Mouse (Mus musculus) thymus, postnatal 25 days (tissue): ENCODE results near the gene Gm14744.
"Not testable (repeated sequence)": the region's sequence is repeated elsewhere in the genome, so short reads cannot be mapped to it uniquely, and the experiment has no call there.

Source experiments
- DNase-seq: peaks from one replicate; pipeline ENCODE4 v3.0.0; 2022

The Gm14744 gene

DNA sequence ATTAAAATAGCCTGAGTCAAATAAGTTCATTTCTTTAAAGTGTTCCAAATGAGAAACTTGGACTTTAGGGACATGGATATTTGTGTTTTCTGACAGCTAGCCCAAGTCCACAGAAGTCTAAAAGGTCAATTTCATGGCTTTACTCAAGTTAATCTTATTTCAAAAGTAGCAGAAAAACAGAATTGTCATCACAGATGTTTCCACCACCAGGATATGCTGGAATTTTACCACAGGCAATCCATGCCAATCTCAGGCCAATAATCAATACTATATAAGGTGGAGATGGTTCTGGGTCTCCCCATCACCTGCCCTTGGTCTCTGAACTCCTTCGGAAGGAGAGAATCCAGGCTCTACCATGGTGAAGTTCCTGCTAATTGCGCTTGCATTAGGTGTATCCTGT, at the start of gene Gm14744:
TSS of gene Gm14744 (plus strand) at position 301 of the 400 bp plus-strand sequence.
- not testable (repeated sequence) for DNase-seq

- DNase-seq = no peak
Observed at GRCm38 (mm10) chrX:77853523-77853922, 11.0 kb upstream of the Gm14744 start, which contains the start of gene Pbsn. TSS of gene Pbsn (minus strand) at chrX:77853623.

DNA sequence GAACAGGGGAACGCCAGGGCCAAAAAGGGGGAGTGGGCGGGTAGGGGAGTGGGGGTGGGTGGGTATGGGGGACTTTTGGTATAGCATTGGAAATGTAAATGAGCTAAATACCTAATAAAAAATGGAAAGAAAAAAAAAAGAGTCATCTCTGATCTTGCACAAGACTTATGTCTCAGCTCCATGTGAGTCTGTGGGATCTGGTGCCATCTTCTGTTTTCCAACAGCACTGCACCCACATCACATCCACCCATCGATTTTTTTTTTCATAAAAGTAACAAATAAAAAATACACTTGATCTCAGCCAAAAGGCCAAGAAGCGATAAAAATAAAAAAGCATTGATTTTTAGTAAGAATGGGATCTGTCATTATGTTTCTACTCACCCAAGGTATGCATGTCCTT, 15.5 kb downstream of the Gm14744 start:
- not testable (repeated sequence) for DNase-seq
